Mouse (Mus musculus): ENCODE data around the gene Dis3l.

DNA sequence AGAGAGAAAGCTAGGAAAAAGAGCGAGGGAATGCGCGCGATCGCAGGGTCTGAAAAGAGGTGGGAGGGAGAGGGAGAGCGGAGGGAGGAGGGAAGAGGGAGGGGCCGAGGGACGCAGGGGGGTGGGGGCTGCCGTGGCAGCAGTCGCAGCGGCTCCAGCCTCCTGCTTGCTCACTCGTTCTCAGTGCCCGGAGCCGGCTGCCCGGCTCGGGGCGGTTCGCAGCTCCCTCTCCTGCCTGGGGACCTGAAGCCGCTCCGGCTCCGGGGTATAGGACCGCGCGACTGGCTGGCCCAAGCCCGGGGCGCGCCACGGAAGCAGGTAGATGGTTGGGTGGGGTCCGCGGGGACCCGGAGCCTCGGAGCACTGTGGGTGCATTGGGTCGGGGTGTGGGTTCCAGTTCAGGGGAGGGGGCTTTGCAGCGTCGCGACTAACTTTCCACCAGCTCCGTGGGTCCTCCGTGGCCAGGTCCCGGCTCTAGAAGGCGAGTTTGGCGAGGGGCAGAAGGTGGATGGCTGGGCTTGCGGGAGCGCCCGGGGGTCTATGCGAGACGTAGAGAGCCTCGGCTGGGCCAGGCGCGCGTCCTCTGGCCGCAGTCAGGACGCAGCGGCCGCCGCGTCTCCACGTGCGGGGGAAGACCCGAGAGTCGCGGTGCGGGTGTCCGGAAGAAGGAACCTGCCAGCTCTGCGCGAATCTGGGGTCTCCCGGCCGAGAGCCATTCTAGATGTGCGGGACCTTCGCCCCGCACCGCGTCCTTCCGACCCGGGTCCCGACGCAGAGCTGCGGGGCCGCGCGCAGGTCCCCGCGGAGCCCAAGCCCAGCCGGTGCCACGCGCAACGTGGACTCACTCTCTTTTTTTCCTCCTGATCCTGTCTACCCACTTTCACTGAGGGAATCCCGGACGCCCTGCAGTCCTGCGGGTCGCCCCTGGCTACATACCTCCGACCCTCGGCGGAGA, 44.7 kb upstream of the Dis3l start, which contains the start of gene Megf11:
- TF ChIP-seq CTCF (IDR thresholded peaks at IDR 0.05) (no peak), EP300 (IDR thresholded peaks at IDR 0.05) (no peak)

Measured in lung, postnatal 0 days (tissue).